Mouse (Mus musculus) T-helper 17 cell (primary cell): ENCODE results near the gene Rpl13.

Experiments
- in situ Hi-C, 2 experiments: fragments of 300-600 bp; cut with MboI, MseI; formaldehyde crosslinking; loops; 1 replicate in 1 of 2; 2 replicates in 1 of 2; pipeline ENCODE4 v1.15.1; 2025; ENCODE audit warnings: high pct_unique_total_duplicates in 2 of 2

Gene Rpl13

GRCm38 (mm10) chr8:123101735-123102685 is at the start of gene Rpl13:
TSS of gene Rpl13 (plus strand) at chr8:123102350.
- in situ Hi-C loops = loop anchor here (25.0 kb wide), 1 partner anchor 510 kb away; no protein-coding TSS in a partner anchor

- in situ Hi-C loops = no loop called here
Measured at GRCm38 (mm10) chr8:123062721-123063120, 39.4 kb upstream of the Rpl13 start, which contains the start of gene Spg7. TSS of gene Spg7 (plus strand) at chr8:123062942.

- in situ Hi-C loops = no loop called here
Measured at GRCm38 (mm10) chr8:123064072-123064471, 38.1 kb upstream of the Rpl13 start.

GRCm38 (mm10) chr8:123064809-123065213 is 37.3 kb upstream of the Rpl13 start:
- in situ Hi-C loops = no loop called here

- in situ Hi-C loops = no loop called here
Measured at GRCm38 (mm10) chr8:123065214-123066100, 36.7 kb upstream of the Rpl13 start.

- in situ Hi-C loops = no loop called here
Measured at GRCm38 (mm10) chr8:123066101-123066683, 36.0 kb upstream of the Rpl13 start.

- in situ Hi-C loops = no loop called here
Measured at GRCm38 (mm10) chr8:123071176-123071575, 31.0 kb upstream of the Rpl13 start.

GRCm38 (mm10) chr8:123077213-123077612 is 24.9 kb upstream of the Rpl13 start:
- in situ Hi-C loops = no loop called here

GRCm38 (mm10) chr8:123082993-123083392 is 19.2 kb upstream of the Rpl13 start:
- in situ Hi-C loops = loop anchor here in 1 of 2 experiments (10.0 kb wide), 1 partner anchor 458 kb away; the partner anchor contains the start of gene Pabpn1l

- in situ Hi-C loops = loop anchor here in 1 of 2 experiments (10.0 kb wide), 1 partner anchor 459 kb away; the partner anchor contains the start of gene Pabpn1l
Measured at GRCm38 (mm10) chr8:123083610-123084009, 18.5 kb upstream of the Rpl13 start.

GRCm38 (mm10) chr8:123087289-123087688 is 14.9 kb upstream of the Rpl13 start:
- in situ Hi-C loops = loop anchor here in 1 of 2 experiments (10.0 kb wide), 1 partner anchor 462 kb away; the partner anchor contains the start of gene Pabpn1l

GRCm38 (mm10) chr8:123097216-123097615 is 4.9 kb upstream of the Rpl13 start:
- in situ Hi-C loops = no loop called here

GRCm38 (mm10) chr8:123097786-123098584 is 4.2 kb upstream of the Rpl13 start:
- in situ Hi-C loops = no loop called here

GRCm38 (mm10) chr8:123100288-123100687 is 1.9 kb upstream of the Rpl13 start:
- in situ Hi-C loops = loop anchor here (25.0 kb wide), 1 partner anchor 512 kb away; no protein-coding TSS in a partner anchor

- in situ Hi-C loops = loop anchor here (25.0 kb wide), 1 partner anchor 511 kb away; no protein-coding TSS in a partner anchor
Measured at GRCm38 (mm10) chr8:123101244-123101643, 906 bp upstream of the Rpl13 start.

GRCm38 (mm10) chr8:123102855-123103254 is 705 bp downstream of the Rpl13 start:
- in situ Hi-C loops = loop anchor here (25.0 kb wide), 1 partner anchor 509 kb away; no protein-coding TSS in a partner anchor

GRCm38 (mm10) chr8:123103285-123103684 is 1.1 kb downstream of the Rpl13 start:
- in situ Hi-C loops = loop anchor here (25.0 kb wide), 1 partner anchor 509 kb away; no protein-coding TSS in a partner anchor

GRCm38 (mm10) chr8:123104046-123104767 is 2.1 kb downstream of the Rpl13 start:
- in situ Hi-C loops = loop anchor here (25.0 kb wide), 1 partner anchor 508 kb away; no protein-coding TSS in a partner anchor
